Mouse (Mus musculus): Measurements from ENCODE around the gene Fyn.

- TF ChIP-seq CTCF (IDR thresholded peaks at IDR 0.05; ENCODE audit: insufficient read depth, low read length) (no peak), POLR2A (IDR thresholded peaks at IDR 0.05; ENCODE audit: borderline replicate concordance, extremely low read depth, low read depth, low read length) (no peak)
Measured at GRCm38 (mm10) chr10:39461909-39462308, 93.3 kb downstream of the Fyn start.

Measured in lung, adult 2 months (tissue).